Mouse (Mus musculus): ENCODE data around the gene Zfp276.
"Not testable (repeated sequence)": the region's sequence is repeated elsewhere in the genome, so short reads cannot be mapped to it uniquely, and the experiment has no call there.

Zfp276 gene

DNA sequence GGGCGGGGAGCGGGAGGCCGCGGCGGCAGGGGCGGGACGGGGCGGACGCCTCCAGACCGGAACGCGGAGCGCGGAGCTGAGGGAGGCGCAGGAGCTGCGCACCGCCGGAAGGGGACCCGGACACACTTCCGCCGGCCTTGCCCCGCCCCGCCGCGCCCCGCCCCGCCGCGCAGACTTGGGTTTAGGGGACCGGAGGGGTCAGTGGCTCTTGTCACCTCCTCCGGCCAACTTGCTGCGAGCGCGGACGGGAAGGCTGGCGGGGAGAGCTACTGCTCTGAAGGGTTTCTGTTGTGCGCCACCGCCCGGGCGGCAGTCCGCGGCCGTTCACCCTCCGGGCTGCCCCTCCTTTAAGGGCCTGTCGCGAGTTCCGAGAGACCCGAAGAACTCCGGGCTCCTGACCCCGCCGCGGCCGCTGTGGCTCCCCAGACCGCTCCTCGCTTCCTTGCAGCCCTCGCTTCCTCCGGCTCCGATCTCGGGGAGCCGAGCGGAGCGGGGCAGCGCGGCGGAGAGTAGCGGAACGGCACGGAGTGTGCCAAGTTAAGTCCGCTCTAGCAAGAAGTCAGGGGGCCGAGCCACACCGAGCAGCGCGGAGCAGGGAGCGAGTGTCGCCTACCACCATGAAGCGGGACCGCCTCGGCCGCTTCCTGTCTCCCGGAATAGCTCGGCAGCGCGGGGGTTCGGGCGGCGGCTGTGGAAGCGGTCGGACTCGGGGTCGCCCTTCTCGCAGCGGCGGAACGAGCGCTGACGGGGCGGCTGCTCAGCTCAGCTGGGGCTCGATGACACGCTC, at the start of gene Zfp276, which contains the start of gene Vps9d1:
Zfp276 (plus strand) TSS at position 97 of the 787 bp plus-strand sequence.
Vps9d1 (minus strand) TSS at position 250 of the 787 bp plus-strand sequence.
- DNase-seq (ENCODE audit: low read depth, low spot score): peak; percentile 74

DNA sequence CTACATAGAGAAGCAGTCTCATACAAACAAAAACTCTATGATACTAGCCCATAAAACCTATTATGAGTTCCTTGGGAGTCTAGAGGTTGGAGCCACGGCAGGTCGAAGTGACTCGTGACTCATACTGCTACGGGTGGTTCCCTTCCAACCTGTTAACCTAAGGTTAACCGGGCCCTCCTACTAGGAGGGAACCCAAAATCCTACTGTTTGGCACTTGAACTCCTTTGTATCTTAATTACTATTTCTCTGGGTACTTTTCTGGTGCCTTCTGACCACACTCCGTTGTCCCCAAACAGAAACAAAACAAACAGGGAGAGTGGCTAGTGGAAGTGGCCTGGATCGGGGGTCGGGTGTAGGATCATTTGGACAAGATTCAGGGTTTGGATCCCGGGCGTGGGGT, 42.1 kb upstream of the Zfp276 start:
- no peak for DNase-seq (ENCODE audit: low read depth, low spot score)

DNA sequence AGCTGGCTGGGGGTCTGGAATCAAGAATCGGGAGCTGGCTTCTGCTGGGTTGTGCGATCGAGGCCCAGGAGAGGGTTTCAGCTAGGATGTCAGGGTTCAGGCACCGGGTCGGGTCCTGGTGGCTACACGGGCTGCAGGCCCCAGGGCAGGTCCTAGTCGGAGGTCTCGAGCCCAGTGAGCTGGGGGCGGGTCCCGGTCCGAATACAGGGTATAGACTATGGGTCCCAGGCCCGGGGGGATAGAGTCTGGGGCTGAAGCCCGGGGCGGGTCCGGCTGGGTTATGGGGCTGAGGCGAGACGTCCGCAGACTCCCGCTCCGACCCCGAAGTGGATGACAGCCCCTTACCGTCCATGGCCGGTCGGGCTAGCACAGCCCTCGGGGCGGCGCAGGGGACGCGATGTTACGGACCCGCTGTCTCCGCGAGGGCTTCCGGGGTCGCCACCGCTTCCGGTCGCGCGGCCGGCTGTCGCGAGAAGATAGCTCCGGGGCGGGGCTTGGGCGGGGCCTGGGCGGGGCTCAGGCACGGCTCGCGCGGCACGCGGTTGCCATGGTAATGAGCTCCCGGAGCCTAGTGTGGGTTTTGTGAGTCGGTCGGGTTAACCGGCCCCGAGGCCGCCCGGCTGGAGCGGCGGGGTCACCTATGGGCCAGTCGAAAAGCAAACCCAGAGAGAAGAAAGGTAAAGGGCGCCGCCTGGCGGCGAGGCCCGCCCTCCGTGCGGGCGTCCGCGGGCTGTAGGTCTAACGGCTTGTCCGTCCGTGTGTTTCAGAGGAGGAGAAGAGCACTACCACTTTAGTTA, 41.5 kb upstream of the Zfp276 start, which contains the start of the genes Chmp1a and Spata33:
Chmp1a (minus strand) TSS at position 443 of the 797 bp plus-strand sequence.
Spata33 (plus strand) TSS at position 512 of the 797 bp plus-strand sequence.
- peak; percentile 86 for DNase-seq (ENCODE audit: low read depth, low spot score)

- DNase-seq (ENCODE audit: low read depth, low spot score): no peak
These were observed 40.8 kb upstream of the Zfp276 start for GRCm38 (mm10) chr8:123213118-123213772.

GRCm38 (mm10) chr8:123215430-123215829, 38.6 kb upstream of the Zfp276 start:
- DNase-seq (ENCODE audit: low read depth, low spot score): no peak

DNA sequence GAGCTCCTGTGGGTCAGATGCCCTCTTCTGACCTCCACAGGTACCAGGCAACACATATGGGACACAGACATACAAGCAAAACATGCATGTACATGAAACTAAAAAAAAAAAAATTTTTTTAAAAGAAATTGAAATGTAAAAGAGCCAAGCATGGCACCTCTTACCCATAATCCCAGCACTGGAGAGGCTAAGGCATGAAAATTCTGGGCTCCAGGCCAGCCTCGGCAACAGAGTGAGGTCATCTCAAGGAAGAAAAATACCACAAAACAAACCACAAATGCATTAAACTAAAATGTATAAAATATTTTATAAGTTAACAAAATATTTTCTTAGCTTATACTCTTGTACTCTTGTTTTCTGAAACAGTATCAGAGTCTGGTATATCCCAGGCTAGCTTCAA, 33.1 kb upstream of the Zfp276 start:
- DNase-seq (ENCODE audit: low read depth, low spot score): no peak

- DNase-seq (ENCODE audit: low read depth, low spot score): peak; percentile 87
These were observed 29.4 kb upstream of the Zfp276 start, which contains the start of gene Cdk10 for GRCm38 (mm10) chr8:123224278-123225266. Gene Cdk10 (plus strand): TSS chr8:123224842.

- DNase-seq (ENCODE audit: low read depth, low spot score): no peak
These were observed 25.6 kb upstream of the Zfp276 start for GRCm38 (mm10) chr8:123228416-123228815.

- not testable (repeated sequence) for DNase-seq (ENCODE audit: low read depth, low spot score)
These were observed 23.7 kb upstream of the Zfp276 start for GRCm38 (mm10) chr8:123230326-123230725.

GRCm38 (mm10) chr8:123231742-123232141, 22.3 kb upstream of the Zfp276 start:
- no peak for DNase-seq (ENCODE audit: low read depth, low spot score)

GRCm38 (mm10) chr8:123232553-123232952, 21.4 kb upstream of the Zfp276 start:
- DNase-seq (ENCODE audit: low read depth, low spot score): no peak

- no peak for DNase-seq (ENCODE audit: low read depth, low spot score)
These were observed 20.7 kb upstream of the Zfp276 start for GRCm38 (mm10) chr8:123233300-123233699.

DNA sequence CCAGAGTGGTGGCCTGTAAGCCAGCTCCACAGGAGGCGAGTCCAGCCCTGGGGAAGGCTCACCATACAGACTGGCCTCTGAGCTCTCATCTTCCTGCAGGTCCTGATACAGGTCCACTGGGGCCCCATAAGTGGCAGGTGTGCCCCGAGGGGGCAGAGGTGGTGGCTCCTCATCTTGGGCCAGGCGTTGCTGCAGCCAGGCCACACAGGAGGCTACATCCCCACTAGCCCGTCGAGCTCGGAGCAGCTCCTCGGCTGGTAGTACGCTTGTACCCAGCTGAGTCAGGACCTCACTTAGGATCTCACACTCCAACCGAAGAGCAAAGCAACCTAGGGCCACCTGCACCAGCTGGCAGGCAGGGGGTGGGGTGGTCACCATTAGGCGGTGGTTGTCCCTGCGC, 20.2 kb upstream of the Zfp276 start:
- no peak for DNase-seq (ENCODE audit: low read depth, low spot score)

GRCm38 (mm10) chr8:123234918-123235519, 19.0 kb upstream of the Zfp276 start:
- DNase-seq (ENCODE audit: low read depth, low spot score): no peak

GRCm38 (mm10) chr8:123235520-123236497, 18.2 kb upstream of the Zfp276 start, which contains the start of gene Spata2l:
Gene Spata2l (minus strand): TSS chr8:123236233.
- peak; percentile 61 for DNase-seq (ENCODE audit: low read depth, low spot score)

GRCm38 (mm10) chr8:123239398-123239797, 14.6 kb upstream of the Zfp276 start:
- no peak for DNase-seq (ENCODE audit: low read depth, low spot score)

- DNase-seq (ENCODE audit: low read depth, low spot score): no peak
These were observed 11.7 kb upstream of the Zfp276 start for GRCm38 (mm10) chr8:123242107-123242923.

- DNase-seq (ENCODE audit: low read depth, low spot score): no peak
These were observed 10.9 kb upstream of the Zfp276 start for GRCm38 (mm10) chr8:123243053-123243452.
